Mouse (Mus musculus) heart, adult 2 months (tissue): ENCODE data around the gene Slc36a2.

ENCODE experiments used
- CTCF ChIP-seq: fragments of 200-600 bp; IDR thresholded peaks from 2 replicates; pipeline ENCODE4 v1.8.1; 2022; ENCODE audit warnings: antibody characterized with exemption, mild to moderate bottlenecking, moderate library complexity
- EP300 ChIP-seq: fragments of 200-500 bp; IDR thresholded peaks from 2 replicates; pipeline ENCODE4 v1.6.1; 2011; ENCODE audit warnings: low read depth, low read length, control low read depth; ENCODE audit not compliant: insufficient read depth
- POLR2A ChIP-seq: fragments of 200-500 bp; IDR thresholded peaks from 2 replicates; pipeline ENCODE4 v1.6.1; 2011; ENCODE audit warnings: mild to moderate bottlenecking, low read depth, low read length, control low read depth; ENCODE audit not compliant: insufficient read depth

DNA sequence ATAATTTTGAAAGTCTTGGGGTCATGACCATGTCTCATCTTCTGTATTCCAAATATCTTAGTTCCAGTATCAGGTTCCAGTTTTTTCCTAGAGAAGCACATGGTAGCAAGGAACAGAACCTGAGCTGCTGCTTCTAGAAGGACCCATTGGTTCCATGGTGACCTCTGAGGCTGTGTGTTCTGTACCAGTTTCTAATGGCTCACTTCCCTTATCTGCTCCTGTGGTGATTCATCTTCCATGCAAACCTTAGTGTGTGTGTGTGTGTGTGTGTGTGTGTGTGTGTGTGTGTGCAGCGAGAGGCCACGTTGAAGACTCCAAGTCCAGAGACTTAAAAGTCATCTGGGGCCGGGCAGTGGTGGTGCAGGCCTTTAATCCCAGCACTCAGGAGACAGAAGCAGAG is 68.9 kb downstream of the Slc36a2 start:
- no peak for TF ChIP-seq CTCF
- no peak for TF ChIP-seq EP300
- no peak for TF ChIP-seq POLR2A
